Mouse (Mus musculus): ENCODE data around the gene Ubl7. TPM values are rescaled to one million over a fixed set of nuclear protein-coding genes. Genes with fewer than 3 reads are reported as not detected.

Gene Ubl7
- polyA plus RNA-seq, 1 experiment from 2014 or later = 85.0 TPM

DNA sequence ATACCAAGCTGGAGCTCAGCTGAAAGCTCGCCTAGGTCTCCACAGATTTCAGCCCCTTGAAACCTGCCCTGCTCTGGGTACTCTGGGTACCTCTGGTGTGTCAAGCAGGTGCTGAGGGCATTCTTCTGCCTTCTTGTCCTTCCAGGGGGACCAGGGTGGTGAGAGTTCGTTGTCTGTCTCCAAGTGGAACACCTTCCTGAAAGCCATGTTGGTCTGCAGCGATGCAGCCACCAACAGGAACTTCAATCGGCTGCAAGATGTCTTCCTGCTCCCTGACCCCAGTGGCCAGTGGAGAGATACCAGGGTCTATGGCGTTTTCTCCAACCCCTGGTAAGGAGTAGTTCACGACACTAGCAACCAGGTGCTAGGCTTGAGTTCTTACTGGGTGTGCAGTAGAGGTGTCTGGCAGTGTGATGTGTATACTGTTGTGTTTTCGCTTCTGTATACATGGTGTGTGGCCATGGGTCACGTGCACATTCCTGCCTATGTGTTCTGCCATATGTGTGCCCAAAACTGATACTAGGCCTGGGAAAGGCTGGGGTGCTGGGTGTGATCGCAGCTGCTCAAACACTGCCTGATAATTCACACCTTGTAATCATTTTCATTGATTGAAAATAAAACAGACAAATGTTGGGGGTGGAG lies 45.5 kb downstream of the Ubl7 start:
- no peak for ATAC-seq (ENCODE audit: low read depth)
- no peaks in the 10 kb centered on the region for H3K36me3 ChIP-seq (ENCODE audit: control insufficient read depth, insufficient read depth, low read length)
- no peak overlapping the region for H3K4me3 ChIP-seq (ENCODE audit: low read depth, low read length)
- H3K4me1 ChIP-seq (ENCODE audit: control insufficient read depth, insufficient read depth, low read length) = peaks cover 10% of the 10 kb centered on the region; the same call in 1 of the 2 replicates
- no peaks in the 10 kb centered on the region for H3K9me3 ChIP-seq (ENCODE audit: control insufficient read depth, low read length)
- H3K27me3 ChIP-seq (replicated peaks; ENCODE audit: control insufficient read depth, insufficient read depth, low read length) = no peaks in the 10 kb centered on the region
- no peak for DNase-seq (ENCODE audit: low spot score)
- no peak overlapping the region for H3K9ac ChIP-seq (ENCODE audit: low read depth, low read length)
- H3K27ac ChIP-seq (replicated peaks; ENCODE audit: low read depth, low read length) = no peak overlapping the region
- no peak overlapping the region for H3K4me2 ChIP-seq (ENCODE audit: low read depth, low read length)
- WGBS = 83% methylated on average over 9 of the region's 9 CpGs

- Histone ChIP-seq H3K27ac (replicated peaks; ENCODE audit: low read depth, low read length) (no peak overlapping the region), H3K4me1 (ENCODE audit: control insufficient read depth, insufficient read depth, low read length) (peaks cover 4% of the 10 kb centered on the region; the same call in 1 of the 2 replicates), H3K4me3 (ENCODE audit: low read depth, low read length) (no peak overlapping the region), H3K27me3 (replicated peaks; ENCODE audit: control insufficient read depth, insufficient read depth, low read length) (no peaks in the 10 kb centered on the region), H3K36me3 (ENCODE audit: control insufficient read depth, insufficient read depth, low read length) (no peaks in the 10 kb centered on the region), H3K9me3 (ENCODE audit: control insufficient read depth, low read length) (no peaks in the 10 kb centered on the region), H3K4me2 (ENCODE audit: low read depth, low read length) (no peak overlapping the region), H3K9ac (ENCODE audit: low read depth, low read length) (no peak overlapping the region)
- no peak for DNase-seq (ENCODE audit: low spot score)
- ATAC-seq (ENCODE audit: low read depth) = no peak
- 74% methylated on average over 4 of the region's 5 CpGs for WGBS
Measured at GRCm38 (mm10) chr9:57956838-57957236, 46.1 kb downstream of the Ubl7 start.

GRCm38 (mm10) chr9:57958615-57959014 lies 47.8 kb downstream of the Ubl7 start:
- Histone ChIP-seq H3K27ac (replicated peaks; ENCODE audit: low read depth, low read length) (no peak overlapping the region), H3K27me3 (replicated peaks; ENCODE audit: control insufficient read depth, insufficient read depth, low read length) (no peaks in the 10 kb centered on the region), H3K9me3 (ENCODE audit: control insufficient read depth, low read length) (no peaks in the 10 kb centered on the region), H3K4me2 (ENCODE audit: low read depth, low read length) (no peak overlapping the region), H3K36me3 (ENCODE audit: control insufficient read depth, insufficient read depth, low read length) (no peaks in the 10 kb centered on the region), H3K4me1 (ENCODE audit: control insufficient read depth, insufficient read depth, low read length) (no peaks in the 10 kb centered on the region), H3K9ac (ENCODE audit: low read depth, low read length) (no peak overlapping the region), H3K4me3 (ENCODE audit: low read depth, low read length) (no peak overlapping the region)
- WGBS = 59% methylated on average over 1 of the region's 1 CpGs
- DNase-seq (ENCODE audit: low spot score) (no peak), ATAC-seq (ENCODE audit: low read depth) (no peak)

DNA sequence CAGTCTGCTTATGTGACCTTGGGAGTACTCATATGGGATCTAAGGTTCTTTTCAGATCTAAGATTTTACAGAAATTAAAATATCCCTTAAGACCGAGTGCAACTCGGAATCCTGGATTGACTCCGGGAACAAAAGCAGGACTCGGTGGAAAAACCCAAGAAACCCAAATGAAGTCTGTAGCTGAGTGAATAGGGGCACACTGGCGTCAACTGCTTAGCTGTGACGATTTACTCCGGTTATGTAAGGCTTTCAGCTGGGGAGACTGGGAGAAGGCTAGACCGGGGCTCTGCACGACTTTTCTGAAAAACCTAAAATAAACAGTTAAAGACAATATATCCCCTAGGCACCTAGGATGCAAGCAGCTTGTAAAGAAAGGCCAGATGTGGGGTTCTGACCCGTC lies 48.6 kb downstream of the Ubl7 start:
- no peaks in the 10 kb centered on the region for H3K9me3 ChIP-seq (ENCODE audit: control insufficient read depth, low read length)
- H3K9ac ChIP-seq (ENCODE audit: low read depth, low read length) = no peak overlapping the region
- H3K27me3 ChIP-seq (replicated peaks; ENCODE audit: control insufficient read depth, insufficient read depth, low read length) = no peaks in the 10 kb centered on the region
- WGBS = 72% methylated on average over 10 of the region's 10 CpGs
- H3K4me2 ChIP-seq (ENCODE audit: low read depth, low read length) = no peak overlapping the region
- DNase-seq (ENCODE audit: low spot score) (no peak), ATAC-seq (ENCODE audit: low read depth) (no peak)
- no peaks in the 10 kb centered on the region for H3K4me1 ChIP-seq (ENCODE audit: control insufficient read depth, insufficient read depth, low read length)
- H3K36me3 ChIP-seq (ENCODE audit: control insufficient read depth, insufficient read depth, low read length) = no peaks in the 10 kb centered on the region
- no peak overlapping the region for H3K27ac ChIP-seq (replicated peaks; ENCODE audit: low read depth, low read length)
- H3K4me3 ChIP-seq (ENCODE audit: low read depth, low read length) = no peak overlapping the region

DNA sequence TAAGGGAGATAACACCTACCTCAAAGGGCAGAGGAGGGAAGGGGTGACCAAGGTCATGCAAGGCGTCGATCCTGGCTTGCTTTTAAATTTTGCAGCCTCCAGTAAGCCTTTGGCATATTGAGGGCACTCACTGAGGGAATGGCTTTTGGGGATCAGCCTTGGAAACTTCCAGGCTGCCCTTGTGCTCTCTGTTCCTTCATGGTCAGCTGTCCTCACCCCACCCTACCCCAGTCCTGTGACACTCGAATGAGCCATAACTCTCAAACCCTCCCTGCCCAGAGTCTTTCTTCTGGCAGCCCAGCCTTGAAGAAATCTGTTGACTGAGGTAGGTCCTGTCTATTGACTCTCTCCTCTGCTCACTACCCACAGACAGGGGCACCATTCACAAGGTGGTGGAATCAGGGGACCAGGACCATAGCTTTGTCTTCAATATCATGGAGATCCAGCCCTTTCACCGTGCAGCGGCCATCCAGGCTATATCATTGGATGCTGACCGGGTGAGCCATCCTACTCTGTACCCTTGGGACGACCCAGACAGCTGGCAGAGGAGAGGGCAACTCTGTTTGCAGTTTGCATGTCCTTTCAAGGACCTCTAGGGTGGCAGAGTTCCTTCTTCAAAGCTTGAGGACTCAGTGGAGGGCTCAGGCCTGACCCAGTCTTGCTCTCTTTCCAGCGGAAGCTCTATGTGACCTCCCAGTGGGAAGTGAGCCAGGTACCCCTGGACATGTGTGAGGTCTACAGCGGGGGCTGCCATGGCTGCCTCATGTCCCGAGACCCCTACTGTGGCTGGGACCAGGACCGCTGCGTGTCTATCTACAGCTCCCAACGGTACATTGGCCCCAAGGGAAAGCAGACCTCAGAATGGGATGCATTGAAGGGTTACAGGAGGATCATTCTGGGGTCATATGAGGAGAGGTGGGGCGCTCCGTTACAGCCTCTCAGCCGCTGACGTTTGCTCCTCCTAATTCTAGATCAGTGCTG lies 49.4 kb downstream of the Ubl7 start:
- DNase-seq (ENCODE audit: low spot score) (no peak), ATAC-seq (ENCODE audit: low read depth) (no peak)
- Histone ChIP-seq H3K27ac (replicated peaks; ENCODE audit: low read depth, low read length) (no peak overlapping the region), H3K4me3 (ENCODE audit: low read depth, low read length) (no peak overlapping the region), H3K4me1 (ENCODE audit: control insufficient read depth, insufficient read depth, low read length) (no peaks in the 10 kb centered on the region), H3K4me2 (ENCODE audit: low read depth, low read length) (no peak overlapping the region), H3K27me3 (replicated peaks; ENCODE audit: control insufficient read depth, insufficient read depth, low read length) (no peaks in the 10 kb centered on the region), H3K9ac (ENCODE audit: low read depth, low read length) (no peak overlapping the region), H3K9me3 (ENCODE audit: control insufficient read depth, low read length) (no peaks in the 10 kb centered on the region), H3K36me3 (ENCODE audit: control insufficient read depth, insufficient read depth, low read length) (no peaks in the 10 kb centered on the region)
- WGBS = 84% methylated on average over 17 of the region's 17 CpGs

- H3K27me3 ChIP-seq (replicated peaks; ENCODE audit: control insufficient read depth, insufficient read depth, low read length) = no peaks in the 10 kb centered on the region
- WGBS = 86% methylated on average over 15 of the region's 15 CpGs
- DNase-seq (ENCODE audit: low spot score) (no peak), ATAC-seq (ENCODE audit: low read depth) (no peak)
- no peaks in the 10 kb centered on the region for H3K4me1 ChIP-seq (ENCODE audit: control insufficient read depth, insufficient read depth, low read length)
- no peak overlapping the region for H3K4me3 ChIP-seq (ENCODE audit: low read depth, low read length)
- H3K9me3 ChIP-seq (ENCODE audit: control insufficient read depth, low read length) = no peaks in the 10 kb centered on the region
- H3K9ac ChIP-seq (ENCODE audit: low read depth, low read length) = no peak overlapping the region
- H3K27ac ChIP-seq (replicated peaks; ENCODE audit: low read depth, low read length) = no peak overlapping the region
- no peaks in the 10 kb centered on the region for H3K36me3 ChIP-seq (ENCODE audit: control insufficient read depth, insufficient read depth, low read length)
- no peak overlapping the region for H3K4me2 ChIP-seq (ENCODE audit: low read depth, low read length)
Measured at GRCm38 (mm10) chr9:57961226-57961625, 50.4 kb downstream of the Ubl7 start.

DNA sequence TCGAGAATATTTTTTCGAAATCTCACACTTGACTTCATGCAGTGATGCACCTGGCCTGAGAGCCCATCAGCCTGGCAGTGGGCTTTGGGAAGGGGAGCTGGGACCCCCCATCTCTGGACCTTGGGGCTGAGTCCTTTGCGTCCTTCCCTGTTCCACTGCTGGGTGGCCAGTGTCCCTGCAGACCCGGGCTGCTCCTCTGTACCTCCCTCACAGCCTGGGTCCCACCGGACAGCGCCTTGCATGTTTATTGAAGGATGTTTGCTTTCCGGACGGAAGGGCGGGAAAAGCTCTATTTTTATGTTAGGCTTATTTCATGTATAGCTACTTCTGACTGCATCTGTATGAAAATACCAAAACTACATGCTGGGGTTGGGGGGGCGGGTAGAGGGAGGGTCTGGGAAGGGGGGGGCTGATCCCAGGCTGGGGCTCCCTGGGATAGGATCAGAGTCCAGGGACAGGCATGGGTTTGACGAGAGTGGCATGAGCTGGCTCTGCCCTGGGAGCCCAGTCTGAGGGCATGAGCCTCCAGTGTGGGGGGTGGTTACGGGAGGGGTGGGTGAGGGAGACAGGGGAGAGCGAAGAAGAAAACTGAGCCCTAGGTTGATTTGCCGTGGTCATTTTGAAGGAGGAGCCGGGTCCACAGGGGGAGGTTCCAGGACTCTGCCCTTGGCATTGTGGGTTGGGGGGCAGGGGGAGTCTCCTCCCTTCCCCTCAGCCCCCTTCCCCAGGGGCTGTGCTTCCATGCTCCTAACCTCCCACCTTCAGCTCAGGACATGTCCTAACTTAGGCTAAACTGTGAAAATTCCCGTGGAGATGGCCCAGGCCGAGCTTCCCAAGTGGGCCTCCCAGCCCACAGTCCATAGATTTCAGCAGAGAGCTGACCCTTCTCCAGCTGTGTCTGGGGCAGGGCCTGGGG lies 51.3 kb downstream of the Ubl7 start:
- Histone ChIP-seq H3K9ac (ENCODE audit: low read depth, low read length) (no peak overlapping the region), H3K27me3 (replicated peaks; ENCODE audit: control insufficient read depth, insufficient read depth, low read length) (no peaks in the 10 kb centered on the region), H3K4me2 (ENCODE audit: low read depth, low read length) (no peak overlapping the region), H3K27ac (replicated peaks; ENCODE audit: low read depth, low read length) (no peak overlapping the region), H3K4me1 (ENCODE audit: control insufficient read depth, insufficient read depth, low read length) (no peaks in the 10 kb centered on the region), H3K36me3 (ENCODE audit: control insufficient read depth, insufficient read depth, low read length) (no peaks in the 10 kb centered on the region), H3K4me3 (ENCODE audit: low read depth, low read length) (no peak overlapping the region), H3K9me3 (ENCODE audit: control insufficient read depth, low read length) (no peaks in the 10 kb centered on the region)
- WGBS = 63% methylated on average over 17 of the region's 17 CpGs
- DNase-seq (ENCODE audit: low spot score) (no peak), ATAC-seq (ENCODE audit: low read depth) (no peak)

DNA sequence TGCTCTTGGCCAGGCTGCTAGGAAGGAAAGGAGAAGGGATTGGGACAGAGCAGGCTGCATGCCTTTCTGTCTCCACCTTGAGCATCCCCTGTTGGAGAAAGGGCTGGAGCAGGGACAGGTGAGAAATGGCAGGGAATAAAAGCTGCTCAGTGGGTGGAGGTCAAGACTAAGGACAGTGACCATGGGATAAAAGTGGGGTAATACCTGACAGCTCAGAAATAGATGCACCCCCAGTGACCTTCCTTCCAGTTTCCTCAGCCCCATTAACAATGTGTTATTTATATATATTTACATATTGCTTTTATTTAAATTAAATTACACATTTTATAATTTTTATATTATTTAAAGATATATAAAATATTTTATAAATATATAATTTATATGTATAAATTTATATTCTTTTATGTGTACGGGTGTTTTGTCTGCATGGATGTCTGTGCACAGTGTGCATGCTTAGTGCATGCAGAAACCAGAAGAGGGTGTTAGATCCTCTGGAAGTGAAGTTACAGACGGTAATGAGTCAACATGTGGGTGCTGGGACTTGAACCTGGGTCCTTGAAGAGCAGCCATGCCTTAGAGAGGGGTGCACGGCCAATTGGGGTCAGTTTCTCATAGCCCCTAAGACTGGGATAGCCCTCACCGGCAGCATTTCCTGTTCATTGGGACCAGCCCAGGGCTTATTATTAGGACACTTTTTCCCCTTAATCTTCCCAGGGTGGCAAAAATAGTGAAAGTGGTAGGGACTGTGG lies 52.6 kb downstream of the Ubl7 start:
- 82% methylated on average over 4 of the region's 4 CpGs for WGBS
- Histone ChIP-seq H3K4me1 (ENCODE audit: control insufficient read depth, insufficient read depth, low read length) (no peaks in the 10 kb centered on the region), H3K4me3 (ENCODE audit: low read depth, low read length) (no peak overlapping the region), H3K4me2 (ENCODE audit: low read depth, low read length) (no peak overlapping the region), H3K27ac (replicated peaks; ENCODE audit: low read depth, low read length) (no peak overlapping the region), H3K9ac (ENCODE audit: low read depth, low read length) (no peak overlapping the region), H3K9me3 (ENCODE audit: control insufficient read depth, low read length) (no peaks in the 10 kb centered on the region), H3K36me3 (ENCODE audit: control insufficient read depth, insufficient read depth, low read length) (no peaks in the 10 kb centered on the region), H3K27me3 (replicated peaks; ENCODE audit: control insufficient read depth, insufficient read depth, low read length) (no peaks in the 10 kb centered on the region)
- DNase-seq (ENCODE audit: low spot score) (no peak), ATAC-seq (ENCODE audit: low read depth) (no peak)
